Mouse (Mus musculus) heart, embryonic 11.5 days (tissue): ENCODE results near the gene Gcc2. TPM values are rescaled to one million over a fixed set of nuclear protein-coding genes. Genes with fewer than 3 reads are reported as not detected.

Source experiments
- ATAC-seq: fragments of 200-750 bp; cut with Nextera tagmentation; replicated peaks from 2 replicates; pipeline ENCODE4 v1.8.0; 2017; ENCODE audit warnings: moderate library complexity; ENCODE audit not compliant: insufficient number of reproducible peaks, low FRiP score, low TSS enrichment
- H3K27ac ChIP-seq: fragments of 300-500 bp; sonication (generic); 2 replicates; pipeline ENCODE4 v1.5.1; 2014; ENCODE audit warnings: mild to moderate bottlenecking, low read depth, low read length
- H3K27me3 ChIP-seq: fragments of 300-500 bp; sonication (generic); 2 replicates; pipeline ENCODE4 v1.6.1; 2014; ENCODE audit warnings: mild to moderate bottlenecking, low read length, mixed read lengths; ENCODE audit not compliant: control insufficient read depth, insufficient read depth
- H3K36me3 ChIP-seq: fragments of 300-500 bp; sonication (generic); 2 replicates; pipeline ENCODE4 v1.6.1; 2014; ENCODE audit warnings: mild to moderate bottlenecking, low read length, moderate library complexity, mixed read lengths; ENCODE audit not compliant: control insufficient read depth, insufficient read depth
- H3K4me1 ChIP-seq: fragments of 300-500 bp; sonication (generic); 2 replicates; pipeline ENCODE4 v1.6.1; 2014; ENCODE audit warnings: low read length; ENCODE audit not compliant: control insufficient read depth, insufficient read depth
- H3K4me2 ChIP-seq: fragments of 300-500 bp; sonication (generic); 2 replicates; pipeline ENCODE4 v1.6.1; 2014; ENCODE audit warnings: mild to moderate bottlenecking, moderate library complexity
- H3K4me3 ChIP-seq: fragments of 300-500 bp; sonication (generic); 2 replicates; pipeline ENCODE4 v1.5.1; 2014; ENCODE audit warnings: low read depth, low read length
- H3K9ac ChIP-seq: fragments of 300-500 bp; sonication (generic); 2 replicates; pipeline ENCODE4 v1.6.1; 2014; ENCODE audit warnings: mild to moderate bottlenecking, low read depth, low read length, moderate library complexity
- H3K9me3 ChIP-seq: fragments of 300-500 bp; sonication (generic); replicated peaks from 2 replicates; pipeline ENCODE4 v1.6.1; 2016; ENCODE audit warnings: low read length; ENCODE audit not compliant: control insufficient read depth
- WGBS: fragments of 180-500 bp; shearing (Covaris S2); extraction: QIAGEN DNeasy Blood & Tissue Kit; methylation state at CpG from one replicate; pipeline ENCODE4 v1.1.7; 2014; ENCODE audit not compliant: insufficient replicate concordance; 5-methylcytosine and 5-hydroxymethylcytosine counted together
- polyA plus RNA-seq: library from polyadenylated mRNA; unstranded; fragments of >200 nt; fragmentation: Nextera tagmentation; extraction: Ambion mirVana; gene quantifications from 2 replicates; pipeline ENCODE4 v1.2.1, GENCODE M21; 2014

Gene Gcc2
- polyA plus RNA-seq, 1 experiment from 2014 or later, result 42.6 TPM

DNA sequence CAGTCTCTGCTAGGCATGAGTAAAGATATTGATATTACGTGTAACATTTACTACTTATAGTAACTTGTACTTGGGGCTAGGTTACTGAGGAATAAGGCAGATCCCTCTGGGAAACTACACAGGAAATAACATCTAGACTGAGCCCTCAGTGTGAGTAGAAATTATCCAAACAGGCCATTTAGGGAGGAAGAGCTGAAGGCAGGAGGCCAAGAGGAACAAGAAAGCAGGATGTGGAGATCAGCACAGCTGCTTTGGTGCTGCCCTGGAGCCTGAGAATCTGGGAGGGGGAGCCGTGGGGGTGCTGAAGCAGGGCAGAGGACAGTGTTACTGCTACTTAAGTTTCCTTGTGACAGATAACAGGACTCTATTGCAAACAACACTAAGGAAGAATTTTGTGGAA lies 86.4 kb downstream of the Gcc2 start:
- Histone ChIP-seq H3K4me3 (no peak overlapping the region), H3K9me3 (no peaks in the 10 kb centered on the region), H3K4me2 (no peak overlapping the region), H3K27ac (peak overlapping the region; percentile 80), H3K4me1 (peaks cover 29% of the 10 kb centered on the region), H3K36me3 (no peaks in the 10 kb centered on the region), H3K27me3 (no peaks in the 10 kb centered on the region), H3K9ac (no peak overlapping the region)
- ATAC-seq, result peak; percentile 77
- 37% methylated on average over 2 of the region's 2 CpGs for WGBS

- Histone ChIP-seq H3K4me2 (no peak overlapping the region), H3K9ac (no peak overlapping the region), H3K27ac (peak overlapping the region; percentile 80; the same call in 1 of the 2 replicates), H3K4me3 (no peak overlapping the region), H3K27me3 (no peaks in the 10 kb centered on the region), H3K36me3 (no peaks in the 10 kb centered on the region), H3K9me3 (no peaks in the 10 kb centered on the region), H3K4me1 (peaks cover 31% of the 10 kb centered on the region)
- no peak for ATAC-seq
- WGBS, result 67% methylated on average over 2 of the region's 2 CpGs
Observed at GRCm38 (mm10) chr10:58342199-58342598, 86.9 kb downstream of the Gcc2 start.

DNA sequence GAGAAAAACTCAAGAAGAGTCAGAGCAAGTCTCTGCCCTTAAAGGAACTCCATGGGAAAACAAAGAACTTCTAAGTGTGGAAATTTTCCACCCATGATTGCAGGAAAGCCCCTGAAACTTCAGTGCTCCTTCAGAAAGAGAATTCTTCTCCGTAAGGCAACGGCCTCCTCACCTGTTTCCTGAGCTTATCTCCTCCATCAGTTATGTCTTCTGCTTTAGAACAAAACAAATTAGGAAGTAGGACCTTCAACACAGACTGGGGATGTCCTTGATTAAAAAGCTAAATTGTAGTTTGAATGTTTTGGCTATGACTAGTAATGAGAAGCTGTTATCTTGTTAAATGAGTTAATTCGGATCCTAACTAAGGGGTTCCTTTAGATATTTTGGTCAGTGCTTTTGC lies 88.3 kb downstream of the Gcc2 start:
- no peaks in the 10 kb centered on the region for H3K9me3 ChIP-seq
- no peak overlapping the region for H3K4me3 ChIP-seq
- H3K36me3 ChIP-seq, result no peaks in the 10 kb centered on the region
- no peak overlapping the region for H3K4me2 ChIP-seq
- no peak overlapping the region for H3K27ac ChIP-seq
- no peaks in the 10 kb centered on the region for H3K27me3 ChIP-seq
- H3K4me1 ChIP-seq, result peaks cover 24% of the 10 kb centered on the region
- WGBS, result 84% methylated on average over 3 of the region's 3 CpGs
- no peak overlapping the region for H3K9ac ChIP-seq
- ATAC-seq, result no peak

DNA sequence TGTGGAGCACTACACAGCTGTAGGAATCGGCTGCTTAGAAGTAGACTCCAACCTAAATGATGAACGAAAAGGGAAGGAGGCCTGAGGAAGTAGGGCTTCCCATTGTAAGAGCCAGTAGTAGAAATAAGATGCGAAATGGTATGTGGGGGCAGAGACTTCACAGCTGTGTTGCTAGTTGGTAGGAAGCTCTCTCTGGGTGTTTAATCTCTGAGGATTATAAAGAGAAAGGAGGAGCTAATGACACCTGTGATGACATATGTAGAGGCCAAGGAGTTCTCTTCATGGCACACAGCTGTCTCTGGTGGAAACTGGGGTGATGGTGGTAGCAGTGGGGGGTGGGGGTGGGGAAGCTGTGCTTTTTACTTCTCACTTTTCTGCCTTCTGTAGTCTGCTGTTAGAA lies 95.3 kb downstream of the Gcc2 start:
- no peak overlapping the region for H3K4me2 ChIP-seq
- 69% methylated on average over 3 of the region's 3 CpGs for WGBS
- peaks cover 30% of the 10 kb centered on the region for H3K4me1 ChIP-seq
- no peaks in the 10 kb centered on the region for H3K36me3 ChIP-seq
- no peak for ATAC-seq
- H3K27me3 ChIP-seq, result no peaks in the 10 kb centered on the region
- H3K9ac ChIP-seq, result no peak overlapping the region
- no peak overlapping the region for H3K4me3 ChIP-seq
- H3K27ac ChIP-seq, result no peak overlapping the region
- H3K9me3 ChIP-seq, result no peaks in the 10 kb centered on the region

DNA sequence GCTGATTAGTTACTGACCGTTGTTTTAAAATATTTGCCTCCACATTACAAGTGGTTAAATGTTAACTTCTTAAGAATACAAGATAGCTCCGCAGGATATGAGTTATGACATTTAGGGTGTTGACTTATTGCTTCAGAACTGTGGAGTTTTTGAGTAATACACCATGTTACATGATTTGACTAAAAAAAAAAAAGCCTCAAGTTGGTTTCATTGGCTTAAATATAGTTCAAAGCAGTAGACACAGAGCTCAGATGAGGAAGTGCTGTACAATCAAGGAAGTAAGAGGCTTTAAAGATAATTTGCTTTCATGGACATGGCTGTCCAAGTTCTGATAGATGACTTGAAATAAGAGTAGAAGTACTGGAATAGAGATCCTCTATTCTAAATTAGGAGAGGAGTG lies 96.4 kb downstream of the Gcc2 start:
- Histone ChIP-seq H3K9ac (no peak overlapping the region), H3K4me3 (no peak overlapping the region)

GRCm38 (mm10) chr10:58352364-58352763 lies 97.1 kb downstream of the Gcc2 start:
- no peaks in the 10 kb centered on the region for H3K36me3 ChIP-seq
- 91% methylated on average over 3 of the region's 3 CpGs for WGBS
- H3K4me3 ChIP-seq, result no peak overlapping the region

More for the DNA sequence above, 96.4 kb downstream of the Gcc2 start:
- Histone ChIP-seq H3K4me1 (peaks cover 32% of the 10 kb centered on the region), H3K27ac (no peak overlapping the region), H3K4me2 (no peak overlapping the region), H3K36me3 (no peaks in the 10 kb centered on the region), H3K9me3 (no peaks in the 10 kb centered on the region), H3K27me3 (no peaks in the 10 kb centered on the region)
- ATAC-seq, result no peak
- 65% methylated on average over 2 of the region's 2 CpGs for WGBS

DNA sequence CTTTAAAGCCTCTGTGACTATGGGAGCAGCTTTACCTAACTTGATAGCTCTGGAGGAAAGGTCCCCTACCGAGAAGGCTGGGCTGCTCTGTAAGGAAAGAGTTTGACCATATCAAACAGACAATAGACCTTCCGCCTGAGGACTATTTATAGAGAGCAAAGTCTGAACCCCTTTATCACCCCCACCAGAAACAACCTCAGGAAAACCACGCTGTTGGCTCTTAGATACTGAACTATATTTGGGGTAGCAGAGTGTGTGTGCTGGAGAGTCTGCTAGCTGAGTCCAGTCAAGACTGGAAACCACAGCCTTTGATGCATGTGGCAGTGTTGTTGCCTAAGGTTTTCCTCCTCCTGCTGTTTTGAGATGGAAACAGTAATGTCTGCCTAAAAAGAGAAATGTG lies 99.3 kb downstream of the Gcc2 start:
- WGBS, result 4% methylated on average over 3 of the region's 3 CpGs
- H3K36me3 ChIP-seq, result no peaks in the 10 kb centered on the region
- H3K9ac ChIP-seq, result no peak overlapping the region
- peak overlapping the region; percentile 25 for H3K4me2 ChIP-seq
- ATAC-seq, result peak; percentile 81
- peaks cover 29% of the 10 kb centered on the region for H3K4me1 ChIP-seq
- peak overlapping the region; percentile 92 for H3K27ac ChIP-seq
- no peaks in the 10 kb centered on the region for H3K27me3 ChIP-seq
- no peak overlapping the region for H3K4me3 ChIP-seq
- no peaks in the 10 kb centered on the region for H3K9me3 ChIP-seq

More at GRCm38 (mm10) chr10:58352364-58352763, 97.1 kb downstream of the Gcc2 start:
- no peak overlapping the region for H3K4me2 ChIP-seq
- no peaks in the 10 kb centered on the region for H3K9me3 ChIP-seq
- H3K27ac ChIP-seq, result no peak overlapping the region
- H3K27me3 ChIP-seq, result no peaks in the 10 kb centered on the region
- peaks cover 29% of the 10 kb centered on the region for H3K4me1 ChIP-seq
- no peak overlapping the region for H3K9ac ChIP-seq
- ATAC-seq, result no peak

Other genes starting within 250 kb of the Gcc2 start
- not detected in 2 replicates for gene AW822073, start 30.6 kb upstream of the Gcc2 start, polyA plus RNA-seq
- not detected in 2 replicates for gene Duxf3, start 22.8 kb upstream of the Gcc2 start, polyA plus RNA-seq
- gene Gm4981, start 18.8 kb upstream of the Gcc2 start, polyA plus RNA-seq, result not detected in 2 replicates
- 120 and 125 TPM in 2 replicates for gene Lims1, start 68.0 kb downstream of the Gcc2 start, polyA plus RNA-seq
- 21.9 and 35.5 TPM in 2 replicates for gene Ranbp2, start 191.4 kb downstream of the Gcc2 start, polyA plus RNA-seq
- 4.9 and 7.4 TPM in 2 replicates for gene Ccdc138, start 242.5 kb downstream of the Gcc2 start, polyA plus RNA-seq